Mouse (Mus musculus) midbrain, embryonic 12.5 days (tissue): ENCODE measurements around the gene Plk1. TPM values are rescaled to one million over a fixed set of nuclear protein-coding genes. Genes with fewer than 3 reads are reported as not detected.

Source experiments
- ATAC-seq: fragments of 200-750 bp; cut with Nextera tagmentation; 2 replicates; pipeline ENCODE4 v1.8.0; 2017; ENCODE audit warnings: low read depth, moderate TSS enrichment, moderate library complexity; ENCODE audit not compliant: low FRiP score
- H3K27ac ChIP-seq: fragments of 300-500 bp; sonication (generic); replicated peaks from 2 replicates; pipeline ENCODE4 v1.5.1; 2016; ENCODE audit warnings: mild to moderate bottlenecking
- H3K27me3 ChIP-seq: fragments of 300-500 bp; sonication (generic); 2 replicates; pipeline ENCODE4 v1.6.1; 2016; ENCODE audit warnings: mild to moderate bottlenecking
- H3K36me3 ChIP-seq: fragments of 300-500 bp; sonication (generic); 2 replicates; pipeline ENCODE4 v1.6.1; 2016
- H3K4me1 ChIP-seq: fragments of 300-500 bp; sonication (generic); 2 replicates; pipeline ENCODE4 v1.6.1; 2016
- H3K4me2 ChIP-seq: fragments of 300-500 bp; sonication (generic); replicated peaks from 2 replicates; pipeline ENCODE4 v1.6.1; 2016; ENCODE audit warnings: mild to moderate bottlenecking, moderate library complexity
- H3K4me3 ChIP-seq: fragments of 300-500 bp; sonication (generic); 2 replicates; pipeline ENCODE4 v1.5.1; 2016; ENCODE audit warnings: mild to moderate bottlenecking
- H3K9ac ChIP-seq: fragments of 300-500 bp; sonication (generic); replicated peaks from 2 replicates; pipeline ENCODE4 v1.6.1; 2016; ENCODE audit warnings: mild to moderate bottlenecking, moderate library complexity
- H3K9me3 ChIP-seq: fragments of 300-500 bp; sonication (generic); 2 replicates; pipeline ENCODE4 v1.6.1; 2016; ENCODE audit warnings: mild to moderate bottlenecking
- WGBS: fragments of 180-500 bp; shearing (Covaris S2); methylation state at CpG from one replicate; pipeline ENCODE4 v1.1.7; 2016; 5-methylcytosine and 5-hydroxymethylcytosine counted together
- polyA plus RNA-seq: library from polyadenylated mRNA; unstranded; fragments of >200 nt; fragmentation: Nextera tagmentation; extraction: Ambion mirVana; gene quantifications from 2 replicates; pipeline ENCODE4 v1.2.1, GENCODE M21; 2016

Gene Plk1
- polyA plus RNA-seq, result 124 and 133 TPM in 2 replicates

DNA sequence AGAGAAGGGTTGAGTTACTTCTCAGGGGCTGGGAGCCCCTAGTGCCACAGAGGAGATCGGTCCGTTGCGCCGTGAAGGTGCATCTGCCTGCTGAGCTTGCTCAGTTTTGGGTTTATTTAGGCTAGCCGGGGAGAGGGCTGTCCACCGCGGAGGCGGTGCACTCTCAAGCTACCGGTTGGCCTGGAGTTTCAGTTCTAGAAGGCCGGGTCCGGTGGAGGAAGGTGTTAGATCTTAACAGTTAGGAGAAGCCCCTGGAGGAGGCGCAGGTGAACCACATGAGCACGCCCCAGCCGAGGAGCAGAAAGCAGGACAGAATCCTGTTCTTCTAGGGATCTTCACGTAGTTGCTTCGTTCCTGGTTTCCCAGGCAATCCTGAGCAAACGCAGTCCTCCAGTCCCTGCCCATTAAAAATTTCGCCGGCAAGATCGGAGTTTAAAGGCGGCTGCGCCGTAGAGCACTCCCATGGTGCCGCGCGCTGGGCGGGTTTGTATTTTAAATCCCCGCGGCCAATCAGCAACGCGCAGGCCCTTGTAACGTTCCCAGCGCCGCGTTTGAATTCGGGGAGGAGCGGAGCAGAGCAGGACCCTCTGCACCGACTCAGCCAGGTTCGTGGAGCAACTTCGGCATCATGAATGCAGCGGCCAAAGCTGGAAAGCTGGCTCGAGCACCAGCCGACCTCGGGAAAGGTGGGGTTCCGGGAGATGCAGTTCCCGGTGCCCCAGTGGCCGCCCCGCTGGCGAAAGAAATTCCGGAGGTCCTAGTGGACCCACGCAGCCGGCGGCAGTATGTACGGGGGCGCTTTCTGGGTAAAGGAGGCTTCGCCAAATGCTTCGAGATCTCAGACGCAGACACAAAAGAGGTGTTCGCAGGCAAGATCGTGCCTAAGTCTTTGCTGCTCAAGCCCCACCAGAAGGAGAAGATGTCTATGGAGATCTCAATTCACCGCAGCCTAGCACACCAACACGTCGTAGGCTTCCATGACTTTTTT, at the start of gene Plk1:
TSS of gene Plk1 (plus strand) at position 525 of the 988 bp plus-strand sequence.
- H3K4me1 ChIP-seq, result peaks cover 45% of the 10 kb centered on the region
- H3K9ac ChIP-seq, result peak within 1 kb of the TSS; percentile 74
- peaks cover 31% of the 10 kb centered on the region for H3K36me3 ChIP-seq
- no peaks in the 10 kb centered on the region for H3K9me3 ChIP-seq
- no peaks in the 10 kb centered on the region for H3K27me3 ChIP-seq
- H3K27ac ChIP-seq, result peak within 1 kb of the TSS; percentile 86
- peak within 1 kb of the TSS; percentile 90 for H3K4me2 ChIP-seq
- WGBS, result under 1% methylated on average over 63 of the region's 63 CpGs
- peak within 1 kb of the TSS; percentile 71 for H3K4me3 ChIP-seq
- peak; percentile 90 for ATAC-seq

DNA sequence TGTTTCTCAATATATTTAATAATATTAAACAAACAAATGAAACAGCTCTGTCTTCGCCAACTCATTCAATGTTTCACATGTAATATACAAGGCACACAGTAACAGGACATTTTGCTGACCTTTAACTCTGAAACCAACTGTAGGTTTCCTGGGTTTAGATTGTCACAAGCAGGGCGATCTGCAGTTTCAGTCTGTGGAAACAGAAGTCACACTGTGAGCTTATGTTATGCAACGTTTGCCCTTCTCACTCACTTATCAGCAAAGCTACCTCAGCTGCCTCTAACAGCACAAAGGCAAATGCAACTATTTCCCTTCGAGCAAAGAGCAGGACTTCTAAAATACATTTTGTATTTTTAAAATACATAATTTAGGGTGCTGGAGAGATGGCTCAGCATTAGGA, 35.7 kb upstream of the Plk1 start:
- Histone ChIP-seq H3K9me3 (no peaks in the 10 kb centered on the region), H3K27me3 (no peaks in the 10 kb centered on the region), H3K36me3 (peaks cover 78% of the 10 kb centered on the region), H3K9ac (no peak overlapping the region), H3K4me2 (no peak overlapping the region), H3K4me3 (no peak overlapping the region), H3K4me1 (no peaks in the 10 kb centered on the region), H3K27ac (no peak overlapping the region)
- no peak for ATAC-seq
- 91% methylated on average over 4 of the region's 4 CpGs for WGBS

DNA sequence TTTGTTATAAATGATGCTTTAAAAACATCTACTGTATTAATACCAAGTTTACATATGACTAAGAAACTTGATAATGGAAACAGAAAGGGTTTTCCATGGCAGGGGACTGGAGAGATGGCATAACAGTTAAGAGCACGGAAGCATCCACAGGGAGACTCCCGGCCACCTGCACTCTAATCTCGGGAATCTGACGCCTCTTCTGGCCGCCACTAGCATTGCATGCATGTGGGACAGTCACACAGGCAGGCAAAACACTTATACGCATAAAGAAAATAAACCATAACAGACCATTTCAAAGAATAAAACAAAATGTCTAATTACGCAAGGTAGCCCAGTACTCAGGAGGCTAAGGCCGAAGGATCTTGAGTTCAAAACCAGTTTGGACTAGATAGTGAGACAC, 33.6 kb upstream of the Plk1 start:
- Histone ChIP-seq H3K36me3 (peaks cover 70% of the 10 kb centered on the region), H3K27ac (no peak overlapping the region), H3K4me3 (no peak overlapping the region), H3K27me3 (no peaks in the 10 kb centered on the region), H3K4me1 (no peaks in the 10 kb centered on the region), H3K9ac (no peak overlapping the region), H3K4me2 (no peak overlapping the region), H3K9me3 (no peaks in the 10 kb centered on the region)
- WGBS, result 66% methylated on average over 8 of the region's 8 CpGs
- ATAC-seq, result no peak

DNA sequence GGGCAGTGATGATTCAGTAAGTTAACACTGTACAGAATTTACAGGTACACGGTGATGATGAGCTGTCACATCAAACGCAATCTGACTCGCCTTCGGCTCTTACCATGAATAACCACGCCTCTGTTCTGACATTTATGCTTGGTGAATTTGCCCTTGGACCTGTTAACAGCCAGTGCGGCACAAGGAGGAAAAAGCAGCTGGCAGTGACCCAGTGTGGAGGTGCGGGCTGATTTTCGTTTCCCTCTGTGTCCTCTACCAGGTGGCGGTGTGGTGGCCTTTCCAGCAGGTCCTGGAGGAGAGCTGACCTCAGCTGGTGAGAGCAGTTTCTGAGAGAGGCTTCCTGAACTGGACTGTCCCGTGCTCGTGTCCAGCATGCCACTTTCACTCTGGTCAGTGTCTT, 32.3 kb upstream of the Plk1 start:
- Histone ChIP-seq H3K27me3 (no peaks in the 10 kb centered on the region), H3K9me3 (no peaks in the 10 kb centered on the region), H3K27ac (no peak overlapping the region), H3K9ac (no peak overlapping the region), H3K4me1 (peaks cover 2% of the 10 kb centered on the region; the same call in 1 of the 2 replicates), H3K4me2 (no peak overlapping the region), H3K4me3 (no peak overlapping the region), H3K36me3 (peaks cover 59% of the 10 kb centered on the region)
- 95% methylated on average over 11 of the region's 11 CpGs for WGBS
- ATAC-seq, result no peak

DNA sequence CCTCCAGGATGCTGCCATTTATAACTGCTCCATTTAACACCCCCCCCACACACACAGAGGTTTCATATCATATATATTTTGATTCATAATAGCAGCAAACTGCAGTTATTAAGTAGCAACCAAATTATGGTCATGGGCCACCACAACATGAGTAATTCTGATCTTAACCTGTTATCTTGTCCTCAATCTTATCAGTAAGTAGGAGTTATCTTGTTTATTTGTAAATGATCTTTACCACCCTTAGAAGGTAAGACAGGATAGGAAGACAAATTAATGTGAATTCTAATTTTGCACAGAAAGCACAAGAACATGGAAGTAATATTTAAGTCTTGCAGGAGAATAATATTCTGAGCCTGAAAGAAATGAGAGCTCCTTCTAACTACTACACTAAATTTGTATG, 27.4 kb upstream of the Plk1 start:
- Histone ChIP-seq H3K36me3 (peaks cover 45% of the 10 kb centered on the region), H3K9ac (peak overlapping the region; percentile 81; the same call in 1 of the 2 replicates), H3K4me2 (peak overlapping the region; percentile 85), H3K27ac (no peak overlapping the region), H3K4me1 (peaks cover 14% of the 10 kb centered on the region), H3K27me3 (no peaks in the 10 kb centered on the region), H3K9me3 (no peaks in the 10 kb centered on the region), H3K4me3 (peak overlapping the region; percentile 86)
- ATAC-seq, result no peak

DNA sequence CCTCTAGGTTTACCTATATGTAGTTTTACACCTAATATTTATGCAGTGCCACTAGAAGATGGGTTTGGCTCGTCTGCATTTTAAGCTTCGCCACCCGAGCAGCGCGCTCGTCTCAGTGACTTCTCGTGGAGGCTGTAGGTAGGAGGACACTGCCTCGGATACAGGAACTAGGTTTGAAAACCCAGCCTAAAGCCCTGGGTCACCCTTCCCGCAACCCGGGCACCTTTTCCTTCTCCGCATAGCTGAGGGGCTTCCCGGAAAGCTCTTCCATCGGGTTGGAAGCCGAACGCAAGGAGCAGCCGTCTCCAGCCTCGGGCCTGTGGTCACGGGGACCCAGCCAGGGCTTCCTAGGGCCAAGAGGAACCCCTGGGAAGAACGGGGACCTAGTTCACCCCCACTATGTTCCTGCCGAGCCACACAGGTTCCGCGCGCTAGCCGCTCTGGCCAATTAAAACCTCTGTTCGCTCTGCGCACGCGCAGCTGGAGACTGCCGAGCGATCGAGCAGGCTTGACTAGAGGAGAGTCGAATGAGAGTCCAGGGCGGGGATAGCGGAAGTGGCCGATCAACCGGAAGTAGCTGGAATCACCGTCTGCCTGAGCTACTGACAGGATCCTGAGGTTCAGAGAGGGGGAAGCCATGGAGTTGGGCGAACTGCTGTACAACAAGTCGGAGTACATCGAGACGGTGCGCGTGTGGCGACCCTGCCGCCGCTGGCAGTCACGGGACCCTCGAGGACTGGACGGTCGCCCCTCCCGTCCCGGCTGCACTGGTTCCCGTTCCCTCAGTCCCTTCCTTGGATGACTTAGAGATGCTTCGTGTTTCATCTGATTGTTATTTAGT, 26.5 kb upstream of the Plk1 start, which contains the start of the genes Palb2 and Dctn5:
TSS of gene Palb2 (minus strand) at position 489 of the 841 bp plus-strand sequence.
TSS of gene Dctn5 (plus strand) at position 545 of the 841 bp plus-strand sequence.
- peaks cover 14% of the 10 kb centered on the region for H3K4me1 ChIP-seq
- H3K4me2 ChIP-seq, result peak within 1 kb of the TSS; percentile 85
- H3K36me3 ChIP-seq, result peaks cover 45% of the 10 kb centered on the region
- no peaks in the 10 kb centered on the region for H3K27me3 ChIP-seq
- H3K4me3 ChIP-seq, result peak within 1 kb of the TSS; percentile 86
- peak within 1 kb of the TSS; percentile 81 for H3K9ac ChIP-seq
- peak; percentile 97 for ATAC-seq
- WGBS, result under 1% methylated on average over 54 of the region's 54 CpGs
- H3K9me3 ChIP-seq, result no peaks in the 10 kb centered on the region
- peak within 1 kb of the TSS; percentile 73 for H3K27ac ChIP-seq

DNA sequence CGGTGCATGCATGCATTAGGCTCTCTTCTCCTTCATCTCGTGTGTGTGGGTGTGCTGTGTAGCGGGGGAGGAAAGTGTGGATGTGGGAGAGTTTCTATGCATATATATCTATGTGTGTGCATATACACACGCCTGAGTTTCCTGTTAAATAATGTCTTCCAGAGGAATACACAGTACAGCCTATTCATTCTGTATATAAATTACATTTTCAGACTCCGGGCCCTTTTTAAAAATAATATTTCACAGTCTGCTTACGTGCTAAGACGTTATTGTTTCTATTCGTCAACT, 26.0 kb upstream of the Plk1 start:
- peaks cover 14% of the 10 kb centered on the region for H3K4me1 ChIP-seq
- H3K36me3 ChIP-seq, result peaks cover 45% of the 10 kb centered on the region
- H3K9ac ChIP-seq, result peak overlapping the region; percentile 81
- ATAC-seq, result no peak
- peak overlapping the region; percentile 85 for H3K4me2 ChIP-seq
- H3K27me3 ChIP-seq, result no peaks in the 10 kb centered on the region
- no peaks in the 10 kb centered on the region for H3K9me3 ChIP-seq
- H3K4me3 ChIP-seq, result peak overlapping the region; percentile 86
- WGBS, result 18% methylated on average over 8 of the region's 8 CpGs
- H3K27ac ChIP-seq, result peak overlapping the region; percentile 73; the same call in 1 of the 2 replicates

DNA sequence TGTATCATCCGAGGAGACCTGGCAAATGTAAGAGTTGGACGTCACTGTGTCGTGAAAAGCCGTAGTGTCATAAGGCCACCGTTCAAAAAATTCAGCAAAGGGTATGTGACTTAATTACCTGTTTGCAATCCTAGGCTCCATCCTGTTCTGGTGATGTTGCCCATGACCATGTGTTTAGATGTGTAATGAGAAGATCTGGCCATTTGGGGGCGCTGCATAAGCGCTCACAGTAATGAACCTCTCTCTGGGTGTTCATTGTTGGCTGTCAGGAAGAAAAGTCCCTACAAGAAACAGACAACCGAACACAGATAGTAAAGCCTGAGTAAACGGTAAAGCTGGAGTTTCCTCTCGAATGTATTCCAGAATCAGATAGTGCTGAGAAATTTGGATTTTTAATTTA, 24.2 kb upstream of the Plk1 start:
- no peaks in the 10 kb centered on the region for H3K27me3 ChIP-seq
- 73% methylated on average over 10 of the region's 10 CpGs for WGBS
- no peak for ATAC-seq
- H3K4me2 ChIP-seq, result no peak overlapping the region
- peaks cover 57% of the 10 kb centered on the region for H3K36me3 ChIP-seq
- no peak overlapping the region for H3K4me3 ChIP-seq
- H3K27ac ChIP-seq, result no peak overlapping the region
- no peaks in the 10 kb centered on the region for H3K9me3 ChIP-seq
- H3K9ac ChIP-seq, result no peak overlapping the region
- peaks cover 14% of the 10 kb centered on the region for H3K4me1 ChIP-seq

DNA sequence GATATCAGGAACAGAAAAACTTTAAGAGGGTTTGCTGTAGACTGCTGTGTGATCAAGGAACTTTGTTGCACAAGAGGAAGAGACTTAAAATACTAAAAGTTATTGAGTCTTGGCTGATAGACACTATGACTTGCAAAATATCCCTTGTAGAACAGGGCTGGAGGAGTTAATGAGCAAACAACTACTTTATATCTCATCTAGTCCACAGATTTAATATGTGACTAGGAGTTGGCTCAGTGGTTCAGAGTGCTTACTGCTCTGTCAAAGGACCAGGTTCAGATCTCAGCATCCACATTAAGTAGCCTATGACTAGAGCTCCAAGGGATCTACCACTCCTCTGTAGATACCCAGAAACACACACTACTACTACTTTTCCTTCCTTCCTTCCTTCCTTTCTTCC, 22.2 kb upstream of the Plk1 start:
- Histone ChIP-seq H3K9ac (no peak overlapping the region), H3K27ac (no peak overlapping the region), H3K4me2 (no peak overlapping the region), H3K36me3 (peaks cover 76% of the 10 kb centered on the region), H3K4me3 (no peak overlapping the region), H3K27me3 (no peaks in the 10 kb centered on the region), H3K4me1 (peaks cover 11% of the 10 kb centered on the region), H3K9me3 (no peaks in the 10 kb centered on the region)
- ATAC-seq, result no peak

DNA sequence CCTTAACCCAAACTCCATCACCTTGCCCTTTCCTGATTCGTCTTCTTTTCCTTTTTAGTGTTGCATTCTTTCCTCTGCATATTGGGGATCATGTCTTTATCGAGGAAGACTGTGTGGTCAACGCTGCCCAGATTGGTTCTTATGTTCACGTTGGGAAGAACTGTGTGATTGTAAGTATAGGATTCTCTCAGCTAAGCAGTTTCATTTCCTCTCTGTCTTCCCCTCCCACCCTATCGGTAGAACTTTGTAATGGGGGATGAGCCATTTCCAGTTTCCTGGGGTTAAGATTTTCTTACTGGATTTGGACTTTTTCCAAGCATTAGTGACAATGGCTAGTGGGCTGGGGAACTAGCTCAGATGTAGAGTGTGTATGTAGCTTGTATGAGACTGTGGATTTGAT, 21.0 kb upstream of the Plk1 start:
- no peak overlapping the region for H3K4me3 ChIP-seq
- H3K36me3 ChIP-seq, result peaks cover 85% of the 10 kb centered on the region
- no peak overlapping the region for H3K27ac ChIP-seq
- 97% methylated on average over 5 of the region's 5 CpGs for WGBS
- H3K27me3 ChIP-seq, result no peaks in the 10 kb centered on the region
- H3K4me1 ChIP-seq, result peaks cover 7% of the 10 kb centered on the region
- no peak overlapping the region for H3K9ac ChIP-seq
- H3K4me2 ChIP-seq, result no peak overlapping the region
- no peak for ATAC-seq
- no peaks in the 10 kb centered on the region for H3K9me3 ChIP-seq

DNA sequence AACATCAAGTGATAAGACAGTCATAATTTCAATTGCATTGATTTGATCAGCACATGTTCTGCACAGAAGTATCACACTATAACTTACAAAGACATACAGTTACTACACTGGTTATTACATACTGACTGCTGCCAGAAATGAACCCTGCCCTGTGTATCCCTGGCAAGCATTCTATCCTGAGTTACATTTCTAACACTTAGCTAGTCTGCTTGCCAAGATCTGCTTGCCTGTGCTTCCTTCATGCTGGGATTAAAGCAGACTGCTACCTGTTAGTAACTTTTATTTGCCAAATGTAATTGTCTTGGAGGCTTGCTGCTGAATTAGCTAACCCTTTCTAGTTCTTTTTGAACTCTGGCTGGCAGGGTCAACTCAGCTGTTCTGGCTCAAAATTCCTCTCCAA, 18.2 kb upstream of the Plk1 start:
- peaks cover 93% of the 10 kb centered on the region for H3K36me3 ChIP-seq
- no peak overlapping the region for H3K9ac ChIP-seq
- no peaks in the 10 kb centered on the region for H3K9me3 ChIP-seq
- no peak overlapping the region for H3K27ac ChIP-seq
- no peak overlapping the region for H3K4me2 ChIP-seq
- no peak overlapping the region for H3K4me3 ChIP-seq
- H3K27me3 ChIP-seq, result no peaks in the 10 kb centered on the region
- ATAC-seq, result no peak
- H3K4me1 ChIP-seq, result no peaks in the 10 kb centered on the region

DNA sequence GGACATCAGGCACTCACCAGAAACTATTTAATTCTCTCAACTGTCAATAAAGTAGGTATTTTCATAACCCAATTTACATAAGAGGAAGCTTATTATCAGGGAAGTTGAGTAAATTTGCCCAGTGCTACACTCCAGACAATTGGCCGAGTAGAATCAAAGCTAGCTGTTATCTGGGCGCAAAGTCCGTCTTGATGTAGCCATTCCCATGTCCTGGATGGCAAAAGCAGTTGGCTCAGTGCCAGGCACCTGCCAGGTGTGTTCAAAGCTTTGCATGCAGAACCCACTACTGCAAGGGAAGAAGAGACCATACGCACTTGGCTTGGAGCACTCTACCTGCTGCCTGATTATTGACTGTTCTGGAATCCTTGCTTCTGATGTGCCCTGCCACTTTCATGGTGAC, 6.8 kb upstream of the Plk1 start:
- Histone ChIP-seq H3K9ac (no peak overlapping the region), H3K36me3 (peaks cover 25% of the 10 kb centered on the region), H3K27ac (no peak overlapping the region), H3K4me1 (peaks cover 4% of the 10 kb centered on the region), H3K27me3 (no peaks in the 10 kb centered on the region), H3K4me3 (no peak overlapping the region), H3K4me2 (no peak overlapping the region), H3K9me3 (no peaks in the 10 kb centered on the region)
- WGBS, result 95% methylated on average over 4 of the region's 4 CpGs
- ATAC-seq, result no peak
